Mouse (Mus musculus) CD4-positive helper T cell, adult 2 months (primary cell): ENCODE measurements around the gene Pum3.

Experiments used
- DNase-seq: peaks from one replicate; pipeline ENCODE4 v3.0.0-alpha.2; 2012; ENCODE audit warnings: low read depth, missing footprints, low spot score

Gene Pum3

DNA sequence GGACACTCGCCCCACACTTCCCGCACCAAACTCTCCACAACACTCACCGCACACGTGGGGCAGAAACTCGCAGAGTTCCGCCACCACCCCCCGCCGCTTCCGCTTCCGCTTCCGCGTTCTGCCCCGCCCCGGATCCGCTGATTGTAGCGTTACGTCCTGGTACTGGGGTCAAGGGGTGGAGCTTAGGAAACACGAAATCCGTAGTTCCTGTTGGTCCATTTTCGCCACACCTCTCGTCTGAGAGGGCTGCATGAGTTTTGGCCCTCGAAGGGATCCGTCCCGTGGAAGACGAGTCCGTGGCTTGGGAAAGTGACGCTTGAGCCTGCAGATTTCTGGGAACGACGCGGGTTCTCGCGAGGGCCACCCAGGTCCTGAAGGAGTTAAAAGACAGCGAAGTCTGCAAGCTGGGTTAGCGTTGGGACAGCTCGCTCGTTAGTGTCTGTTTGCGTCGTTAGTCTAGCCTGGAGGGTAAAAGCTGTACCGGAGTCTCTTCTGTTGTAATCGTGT, at the start of gene Pum3:
TSS of gene Pum3 (minus strand) at position 81 of the 507 bp plus-strand sequence.
- DNase-seq: peak; percentile 96

DNA sequence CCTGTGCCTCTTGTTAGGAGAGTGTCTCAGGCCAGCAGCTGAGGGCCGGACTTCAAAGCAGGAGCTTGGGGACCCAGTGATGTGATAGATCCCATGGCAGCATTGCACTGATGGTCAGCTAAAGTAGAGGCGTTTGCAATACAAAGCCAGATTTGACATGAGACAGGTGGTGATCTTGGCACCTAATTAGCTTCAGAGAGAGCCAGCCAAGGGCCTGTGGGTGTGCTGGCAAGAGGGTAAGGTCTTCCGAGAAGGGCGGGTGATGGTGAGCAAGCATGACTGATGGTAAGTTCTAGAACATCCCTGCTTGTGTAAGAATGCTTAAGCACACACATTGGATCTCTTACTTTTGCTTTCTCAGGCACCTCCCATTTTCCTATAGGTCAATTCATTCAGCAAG, 37.1 kb upstream of the Pum3 start:
- no peak for DNase-seq

DNA sequence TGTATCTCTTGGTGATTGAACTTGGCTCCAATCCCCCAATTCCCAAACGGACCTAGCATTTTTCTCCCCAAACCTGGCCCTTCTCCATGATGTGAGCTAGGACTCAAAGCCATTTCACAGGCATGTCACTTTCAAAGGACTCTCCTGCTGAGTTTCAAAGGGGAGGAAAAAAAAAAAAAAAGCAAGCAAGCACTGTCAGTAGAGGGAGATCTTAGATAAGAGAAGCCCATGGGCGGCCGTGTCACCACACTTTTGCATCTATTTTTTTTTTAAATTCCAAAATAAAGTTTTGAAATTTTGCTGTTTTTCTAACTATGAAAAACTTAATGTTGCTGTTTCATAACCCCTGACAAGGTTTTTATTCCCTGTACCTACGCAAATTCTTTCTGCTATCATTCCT, 33.0 kb upstream of the Pum3 start:
- no peak for DNase-seq

DNA sequence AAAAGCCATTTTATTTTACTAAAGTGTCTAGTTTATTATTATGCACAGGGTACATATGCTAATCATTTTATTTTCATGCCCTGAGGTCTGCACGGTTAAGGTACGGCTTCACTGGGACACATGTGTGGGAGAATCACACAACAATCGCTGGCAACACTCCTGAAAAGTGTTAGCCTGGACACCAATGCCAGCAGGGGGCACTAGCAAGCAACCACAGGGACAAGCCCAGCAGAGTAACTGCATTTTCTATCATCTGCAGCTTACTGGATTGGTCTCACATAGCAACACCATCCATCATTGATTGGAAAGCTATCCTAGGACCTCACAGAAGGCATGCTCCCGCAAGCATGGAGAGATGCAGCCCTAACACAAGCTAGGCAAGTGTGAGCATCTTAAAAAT, 20.8 kb upstream of the Pum3 start:
- peak; percentile 23 for DNase-seq

DNA sequence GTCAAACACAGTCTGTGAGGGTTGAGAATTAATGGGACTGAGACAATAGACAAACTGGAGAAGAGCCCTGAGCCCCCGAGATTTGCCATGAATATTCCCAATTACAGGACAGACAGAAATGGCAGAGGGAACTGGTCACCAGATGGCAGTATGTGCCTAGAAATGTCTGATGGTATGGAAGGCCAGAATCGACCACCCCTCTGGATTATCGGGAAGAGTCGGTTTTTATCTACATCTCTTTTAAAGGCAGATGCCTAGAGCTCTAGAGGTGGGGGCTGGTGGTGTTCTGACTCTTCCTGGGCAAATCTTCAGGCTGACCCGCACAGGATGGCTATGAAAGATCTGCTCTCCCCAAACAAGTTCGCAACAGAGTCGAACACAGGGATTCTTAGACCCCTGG, 17.9 kb upstream of the Pum3 start:
- no peak for DNase-seq

DNA sequence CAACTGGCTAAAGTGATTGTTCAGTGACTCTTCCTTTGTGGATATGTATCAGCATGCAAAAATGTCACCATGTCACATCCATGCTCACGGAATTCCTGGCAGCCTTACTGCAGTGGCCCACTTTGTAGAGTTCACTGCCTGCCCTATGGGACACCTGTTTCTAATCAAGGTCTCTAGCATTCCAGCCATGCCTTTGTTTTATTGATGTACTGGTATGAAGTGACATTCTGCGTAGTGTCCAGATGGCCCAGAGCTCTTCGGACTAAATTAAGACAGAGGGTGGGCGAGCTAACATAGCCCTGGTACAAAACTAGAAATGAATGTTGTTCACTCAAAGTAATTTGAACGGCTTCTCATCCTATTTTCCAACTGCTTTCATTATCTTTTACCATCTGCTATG, 11.5 kb upstream of the Pum3 start:
- no peak for DNase-seq

DNA sequence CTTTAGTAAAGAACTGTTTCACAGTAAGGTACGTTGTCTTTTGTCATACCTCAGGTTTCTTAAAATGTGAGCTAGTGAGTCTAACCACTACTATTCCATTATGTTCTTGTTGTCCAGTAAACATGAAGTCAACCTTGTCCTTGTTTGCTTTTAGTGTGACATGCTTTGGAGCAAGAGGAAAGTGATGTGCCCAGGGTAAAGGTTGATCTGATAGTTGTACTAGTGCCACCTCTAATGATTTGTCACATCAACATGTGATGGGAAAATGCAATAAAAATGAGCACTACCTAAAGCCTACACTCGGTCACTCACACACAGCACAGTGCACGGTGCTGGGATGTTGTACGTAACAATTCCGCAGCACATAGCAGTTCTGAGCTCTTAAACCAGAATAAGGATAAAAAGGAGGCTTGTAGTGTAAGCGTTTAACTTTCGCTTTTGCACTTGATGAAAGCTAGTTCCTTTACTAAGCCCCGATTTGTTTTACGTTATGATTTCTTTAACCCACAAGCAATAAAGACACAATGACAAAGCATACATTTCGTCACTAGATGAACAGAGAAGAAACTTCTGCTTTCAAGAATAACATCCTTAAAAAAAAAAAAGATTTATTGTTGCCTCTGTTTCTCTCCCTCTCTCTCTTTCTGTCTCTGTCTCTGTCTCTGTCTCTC, 8.5 kb upstream of the Pum3 start:
- DNase-seq: peak; percentile 26

DNA sequence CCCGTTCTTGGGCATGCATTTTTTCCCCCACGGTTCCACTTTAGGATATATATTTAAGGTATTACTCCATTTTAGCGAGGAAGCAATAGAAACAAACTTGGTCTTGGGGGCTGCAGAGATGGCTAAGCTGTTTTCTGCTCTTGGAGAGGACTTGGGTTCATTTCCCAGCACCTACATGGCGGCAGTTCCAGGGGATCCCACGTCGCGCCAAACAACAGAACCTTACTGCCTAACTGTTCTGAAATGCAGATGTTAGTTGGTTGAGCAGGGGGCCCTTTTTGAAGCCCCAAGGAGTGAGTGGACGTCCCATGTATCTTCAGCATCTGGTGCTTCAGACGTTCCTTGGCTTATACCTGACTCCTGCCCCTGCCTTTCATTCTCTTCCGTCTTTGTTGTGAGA, 781 bp upstream of the Pum3 start:
- DNase-seq: no peak

DNA sequence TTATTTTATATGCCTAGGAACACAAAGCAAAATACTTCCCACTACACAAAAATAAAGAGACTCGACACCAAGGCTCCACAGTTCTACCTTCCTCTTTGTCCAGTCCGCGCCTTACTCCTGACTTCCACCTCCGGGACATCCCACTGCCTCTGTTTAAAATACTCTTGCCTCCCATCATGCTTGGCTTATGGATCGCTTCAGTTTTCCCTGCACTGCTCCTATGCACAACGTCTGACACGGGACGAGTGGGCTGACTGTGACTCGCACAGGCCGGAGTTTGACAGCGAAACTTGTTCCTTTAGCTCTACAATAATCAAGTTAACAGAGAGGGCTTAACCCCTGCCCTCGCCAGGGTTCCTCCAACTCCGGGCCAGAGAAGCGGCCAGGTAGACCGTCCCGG, 344 bp downstream of the Pum3 start:
- no peak for DNase-seq

DNA sequence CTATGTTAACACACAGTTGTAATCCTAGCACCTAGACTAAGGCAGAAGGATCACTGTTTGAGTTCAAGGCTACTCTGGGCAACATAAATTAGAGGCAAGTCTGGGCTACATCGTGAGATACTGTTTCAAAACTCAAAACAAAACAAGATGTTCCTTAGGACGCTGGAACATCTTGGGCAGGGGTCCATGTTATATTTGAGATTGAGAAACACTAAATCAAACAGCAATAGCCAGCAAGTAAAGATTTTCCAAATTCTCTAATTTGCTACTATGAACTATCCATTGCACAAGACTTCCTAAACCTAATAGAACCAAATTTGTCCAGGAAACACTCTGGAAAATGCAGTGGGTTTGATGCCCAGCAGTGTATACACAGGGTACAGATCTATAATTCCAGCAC, 1.8 kb downstream of the Pum3 start:
- DNase-seq: no peak

DNA sequence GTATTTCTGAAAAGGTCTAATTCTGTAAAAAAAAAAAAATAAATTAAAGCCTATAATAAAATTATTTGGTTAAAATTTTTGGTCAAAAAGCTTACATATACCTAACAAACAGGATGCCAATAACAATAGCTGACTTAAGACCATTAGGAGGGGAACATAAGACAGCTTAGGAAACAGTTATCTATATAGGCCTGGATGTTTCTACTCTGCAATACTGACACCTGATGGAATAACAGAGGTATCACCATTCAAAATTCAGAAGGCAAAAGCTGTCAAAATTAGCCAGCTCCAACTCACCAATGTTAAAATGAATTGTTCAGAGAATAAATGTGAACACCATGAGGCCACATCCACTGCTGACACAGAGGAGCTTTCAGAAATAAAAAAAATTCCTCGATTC, 3.2 kb downstream of the Pum3 start:
- no peak for DNase-seq

DNA sequence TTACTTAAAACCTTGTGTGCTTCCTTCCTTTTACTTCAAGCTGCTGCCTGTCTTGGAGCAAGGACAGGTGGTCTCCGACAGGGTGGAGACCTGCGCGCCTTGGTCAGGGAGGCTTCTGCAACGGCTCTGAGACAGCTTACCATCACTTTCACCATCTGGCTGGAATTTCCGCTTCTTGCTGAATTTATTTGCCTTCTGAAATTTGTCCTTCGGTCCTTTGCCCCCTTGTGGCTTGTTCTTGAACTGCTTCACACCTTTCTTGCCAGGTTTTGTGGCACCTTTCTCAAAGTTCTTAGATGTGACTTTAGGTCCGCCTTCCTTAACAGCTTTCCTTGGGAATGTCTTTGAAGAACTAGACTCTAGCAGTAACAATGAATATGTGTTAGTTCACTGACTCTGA, 4.0 kb downstream of the Pum3 start:
- peak; percentile 45 for DNase-seq

DNA sequence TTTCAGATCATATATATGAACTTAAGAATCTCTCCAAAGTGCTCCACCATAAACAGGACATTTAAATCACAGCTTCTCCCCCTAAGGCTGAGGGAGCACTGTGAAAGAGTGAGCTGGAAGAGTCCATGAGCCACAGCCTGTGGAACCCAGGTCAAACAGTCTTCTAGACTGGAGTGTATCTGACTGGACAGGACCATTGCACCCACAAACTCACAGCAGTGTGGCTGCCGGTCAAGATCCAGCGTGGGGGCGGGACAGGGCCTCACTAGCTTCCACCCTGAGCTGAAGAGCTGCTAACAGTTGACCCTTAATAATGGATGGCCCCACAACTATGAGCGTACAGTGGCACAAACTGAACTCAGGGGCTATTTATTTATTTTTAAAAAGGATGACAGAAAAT, 12.2 kb downstream of the Pum3 start:
- no peak for DNase-seq

DNA sequence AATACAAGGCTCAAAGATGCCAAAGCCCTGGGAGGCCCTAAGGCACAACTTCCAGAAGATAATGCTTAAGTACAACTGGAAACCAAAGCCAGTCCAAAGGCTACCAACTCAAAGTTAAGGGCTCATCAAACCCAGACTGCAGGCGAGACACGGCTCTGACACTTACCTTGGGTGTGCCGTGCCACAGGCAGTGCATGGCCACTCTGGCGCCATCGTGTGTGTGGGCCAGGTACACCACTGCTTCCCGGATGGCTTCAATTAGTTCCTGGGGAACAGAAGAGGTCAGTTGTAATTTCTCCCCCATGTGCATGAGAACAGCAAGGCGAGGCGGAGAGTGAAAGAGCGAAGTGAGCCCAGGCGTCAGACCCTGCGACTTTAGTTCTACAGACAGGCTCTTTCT, 13.1 kb downstream of the Pum3 start:
- no peak for DNase-seq

DNA sequence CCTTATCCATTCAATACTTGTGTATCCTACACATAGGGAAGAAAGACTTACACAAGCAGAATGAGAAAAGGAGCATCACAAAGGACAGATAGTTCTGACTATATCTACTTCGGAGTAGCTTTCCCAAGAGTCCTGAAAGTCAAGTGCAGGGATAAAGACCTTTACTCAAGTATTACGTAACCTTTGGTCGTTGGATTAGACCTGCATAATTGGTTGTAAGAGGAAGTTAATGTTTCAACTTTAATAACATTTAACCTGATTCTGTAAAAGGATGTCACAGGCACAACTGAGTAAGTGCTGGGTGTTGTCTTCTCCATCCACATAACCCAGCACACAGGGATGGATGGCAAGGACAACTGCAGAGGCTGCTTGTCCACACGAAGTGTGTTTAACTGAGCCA, 18.3 kb downstream of the Pum3 start:
- no peak for DNase-seq

DNA sequence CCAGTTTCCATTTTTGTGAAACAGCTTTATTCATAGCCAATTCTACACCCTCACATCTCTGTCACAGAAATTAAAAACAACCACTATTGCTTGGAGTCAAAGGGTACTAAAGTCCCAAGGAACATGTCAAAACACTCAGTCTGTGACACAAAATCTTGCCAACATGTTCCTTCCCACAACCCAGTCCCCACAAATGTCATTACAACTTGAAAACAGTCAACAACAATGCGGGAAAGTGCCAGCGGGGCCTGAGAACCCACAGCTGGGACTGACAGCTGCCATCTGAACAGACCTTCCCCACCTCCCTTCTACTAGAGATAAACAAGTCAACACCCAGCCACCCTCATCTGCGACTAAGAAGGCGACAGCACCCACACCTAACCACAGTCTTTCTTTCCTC, 18.9 kb downstream of the Pum3 start:
- DNase-seq: no peak

DNA sequence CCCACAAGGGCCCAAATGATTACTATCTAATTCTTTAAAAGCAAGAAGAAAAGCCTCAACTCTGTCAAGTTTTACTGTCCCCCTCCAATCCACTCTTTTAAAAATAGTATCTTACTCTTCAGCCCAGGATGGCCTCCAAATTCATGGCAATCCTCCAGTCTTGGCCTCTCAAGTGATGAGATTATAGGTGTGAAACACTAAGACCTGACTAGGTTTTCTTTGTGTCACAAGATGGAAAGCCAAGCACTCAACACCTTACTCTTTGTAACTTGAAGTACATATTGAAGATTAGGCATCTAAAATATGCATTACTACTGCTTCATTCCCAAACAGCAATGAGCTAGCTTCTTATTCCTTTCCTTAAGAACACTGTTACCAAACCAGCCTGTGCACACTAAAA, 19.8 kb downstream of the Pum3 start:
- no peak for DNase-seq

DNA sequence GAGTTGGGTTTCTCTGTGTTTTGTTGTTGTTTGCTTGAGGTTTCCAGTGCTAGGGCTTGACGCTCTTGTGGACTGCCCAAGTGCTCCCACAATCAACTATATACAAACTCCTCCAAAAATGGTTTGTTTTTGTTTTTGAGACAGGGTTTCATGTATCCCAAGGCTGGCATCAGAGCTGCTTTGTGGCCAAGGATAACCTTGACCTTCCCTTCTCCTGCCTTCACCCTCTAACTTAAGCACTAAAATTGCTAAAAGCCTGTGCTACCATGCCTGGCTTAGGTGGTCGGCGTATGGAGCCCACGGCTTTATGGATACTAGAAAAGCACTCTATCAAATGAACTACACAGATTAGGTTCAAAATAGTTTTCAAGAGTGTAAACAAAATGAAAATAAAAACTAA, 20.4 kb downstream of the Pum3 start:
- no peak for DNase-seq

DNA sequence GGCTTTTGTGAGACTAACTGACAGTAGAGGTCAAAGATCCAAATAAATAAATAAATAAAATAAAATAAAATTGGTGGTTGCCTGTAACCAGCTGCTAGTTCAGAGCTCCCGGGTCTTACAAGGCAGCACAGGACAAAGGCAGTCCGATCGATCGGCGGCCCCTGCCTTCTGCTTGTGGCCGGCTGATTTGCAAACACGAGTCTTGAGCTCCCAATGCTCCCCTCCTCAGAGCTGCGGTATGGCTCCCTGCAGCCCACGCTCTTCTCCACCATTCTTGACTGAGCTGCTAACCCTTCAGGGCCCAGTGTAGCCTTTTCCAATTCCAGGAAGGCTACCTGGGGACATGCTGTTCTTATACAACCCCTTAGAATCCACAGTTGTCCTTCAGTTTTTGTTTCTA, 31.8 kb downstream of the Pum3 start:
- no peak for DNase-seq

DNA sequence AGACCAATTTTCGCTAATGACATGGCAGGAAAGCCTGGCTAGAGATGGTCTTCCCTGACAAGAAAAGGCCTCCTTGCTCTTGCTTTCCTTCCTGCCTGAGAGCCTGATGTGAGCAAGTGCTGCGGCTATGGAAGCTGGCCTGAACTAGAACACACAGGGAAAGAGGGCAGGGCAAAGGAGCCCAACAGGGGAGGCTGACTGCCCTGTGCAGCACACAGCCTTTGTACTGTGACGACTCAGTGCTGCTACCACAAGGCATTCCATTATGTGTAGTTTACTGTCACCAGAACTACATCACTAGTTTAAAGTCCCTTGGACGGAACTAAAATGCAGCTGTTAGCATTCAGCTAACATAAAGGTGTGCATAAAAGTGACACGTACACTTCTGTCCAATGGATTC, 32.4 kb downstream of the Pum3 start:
- DNase-seq: no peak

DNA sequence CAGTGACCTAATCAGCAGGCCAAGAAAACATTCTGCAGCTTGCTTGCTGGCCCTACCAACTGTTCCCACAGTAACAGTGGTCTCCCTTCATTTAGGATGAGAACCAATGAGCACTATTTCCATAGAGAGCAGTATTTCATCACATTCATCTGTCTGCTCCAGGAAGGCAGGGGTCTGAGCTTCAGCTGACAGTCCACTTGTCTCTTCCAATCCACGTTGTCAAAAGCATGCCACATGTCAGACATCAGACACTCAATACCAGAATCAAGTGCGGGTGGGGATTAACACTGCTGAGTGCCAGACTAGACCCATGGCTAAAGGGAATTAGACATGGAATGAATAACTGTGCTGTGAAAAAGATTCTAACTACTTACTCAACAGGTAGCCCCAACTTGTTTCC, 32.9 kb downstream of the Pum3 start:
- no peak for DNase-seq

DNA sequence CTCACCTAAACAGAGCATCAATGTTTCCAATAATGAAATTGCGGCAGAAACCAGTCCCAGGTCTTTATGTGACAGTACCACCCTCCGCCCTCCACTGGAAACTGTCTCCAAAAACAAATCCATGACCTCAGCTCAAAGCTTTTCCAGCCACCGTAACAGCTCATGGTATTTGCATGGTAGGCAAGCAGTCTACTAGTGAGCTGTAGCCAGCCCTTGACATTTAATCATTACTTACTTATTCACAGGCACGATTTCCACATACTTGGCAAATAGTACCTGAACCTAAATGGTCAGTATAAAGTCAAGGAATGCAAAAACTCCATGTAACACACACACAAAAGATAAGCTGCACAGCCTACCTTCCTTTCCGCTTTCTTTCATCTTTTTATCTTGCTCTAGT, 33.7 kb downstream of the Pum3 start:
- DNase-seq: no peak

DNA sequence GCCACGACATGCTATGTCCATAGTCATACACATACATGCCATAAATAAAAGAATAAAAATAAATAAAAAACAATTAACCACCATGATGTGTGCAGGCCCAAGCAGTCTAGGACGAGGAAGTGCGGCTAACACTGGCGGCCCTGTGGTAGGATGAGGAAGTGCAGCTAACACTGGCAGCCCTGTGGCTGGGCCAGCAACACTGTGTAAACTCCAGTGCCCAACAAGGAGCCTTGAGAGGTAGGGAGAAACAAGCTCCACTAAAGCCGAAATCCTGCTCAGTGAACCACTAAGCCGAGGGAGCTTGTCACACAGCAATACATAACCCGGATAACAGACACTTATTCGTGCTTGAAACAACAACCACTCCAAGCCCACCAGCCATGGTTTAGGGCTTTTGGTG, 34.1 kb downstream of the Pum3 start:
- DNase-seq: no peak

DNA sequence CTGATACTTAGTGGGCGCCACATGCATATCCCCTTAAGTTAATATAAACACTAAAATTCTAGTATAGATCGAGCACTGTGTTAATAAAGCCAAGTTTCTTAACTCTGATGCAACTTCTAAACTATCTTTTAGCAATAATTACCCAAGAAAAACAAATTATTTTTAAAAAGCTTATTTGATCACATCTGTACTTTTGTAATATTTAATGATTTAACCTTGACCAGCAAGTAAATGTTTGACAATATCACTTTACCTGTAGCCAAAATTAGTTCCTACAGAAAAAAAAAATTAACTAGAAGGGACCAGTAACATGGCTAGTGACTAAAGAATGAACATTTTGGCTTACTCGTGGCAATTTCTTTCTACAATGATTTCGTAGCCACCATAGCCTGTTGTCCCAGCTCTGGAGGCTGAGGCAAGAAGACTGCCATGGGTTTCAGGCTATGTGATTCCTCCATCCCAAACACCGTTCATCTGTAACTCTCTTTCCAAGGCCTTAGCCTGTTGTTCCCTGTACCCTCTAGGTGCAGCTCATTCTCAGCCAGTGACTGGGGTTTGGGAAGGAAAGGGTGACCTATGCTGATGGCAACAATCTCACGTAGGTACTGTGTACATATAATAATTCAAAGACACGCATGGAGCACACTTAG, 35.2 kb downstream of the Pum3 start:
- DNase-seq: no peak
